Mouse (Mus musculus): ENCODE measurements around the gene Gpn2.

DNA sequence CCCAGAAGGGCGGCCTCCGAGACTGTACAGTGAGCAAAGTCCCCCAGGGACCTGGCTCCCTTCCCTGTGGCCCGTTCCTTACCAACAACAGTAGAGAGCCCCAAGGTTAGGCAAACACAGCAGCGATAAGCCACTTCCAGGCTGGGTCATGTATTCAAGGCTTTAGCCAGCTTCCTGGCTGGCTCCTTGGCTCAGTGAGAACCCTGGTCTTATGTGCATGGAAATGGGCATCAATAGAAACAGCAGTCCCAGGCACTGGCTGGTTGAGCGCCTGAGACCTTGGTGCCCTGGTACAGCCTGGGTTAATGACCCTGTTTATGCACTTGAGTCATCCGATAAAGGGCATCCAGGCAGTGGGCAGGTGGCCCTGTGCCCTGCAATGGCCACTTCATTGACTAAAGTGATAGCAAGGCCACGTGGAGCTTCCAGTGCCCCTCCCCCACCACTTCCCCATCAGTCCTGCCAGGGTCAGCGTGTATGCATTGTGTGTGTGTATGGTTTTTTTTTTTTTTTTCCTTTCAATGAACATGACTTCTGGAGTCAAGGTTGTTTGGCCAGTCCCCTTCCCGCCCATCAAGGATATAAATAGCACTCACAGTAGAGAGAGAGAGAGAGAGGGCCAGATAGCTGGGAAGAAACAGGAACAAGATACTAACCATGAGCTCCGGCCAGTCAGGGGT is 31.3 kb upstream of the Gpn2 start, which contains the start of gene Nr0b2:
- TF ChIP-seq CTCF (IDR thresholded peaks at IDR 0.05; ENCODE audit: low read depth) (no peak), EP300 (IDR thresholded peaks at IDR 0.05; ENCODE audit: low read depth) (peak; percentile 48; the same call in 1 of the 2 replicates)

Measured in heart, postnatal 0 days (tissue).